Mouse (Mus musculus): ENCODE data around the gene Gcfc2.
A peak's percentile ranks its signal among the peaks of the same experiment; 100 is the strongest.

The Gcfc2 gene

GRCm38 (mm10) chr6:81923523-81924142 is at the start of gene Gcfc2:
Gcfc2 (plus strand) TSS chr6:81923669.
- peak; percentile 99 for DNase-seq (ENCODE audit: low spot score)

DNA sequence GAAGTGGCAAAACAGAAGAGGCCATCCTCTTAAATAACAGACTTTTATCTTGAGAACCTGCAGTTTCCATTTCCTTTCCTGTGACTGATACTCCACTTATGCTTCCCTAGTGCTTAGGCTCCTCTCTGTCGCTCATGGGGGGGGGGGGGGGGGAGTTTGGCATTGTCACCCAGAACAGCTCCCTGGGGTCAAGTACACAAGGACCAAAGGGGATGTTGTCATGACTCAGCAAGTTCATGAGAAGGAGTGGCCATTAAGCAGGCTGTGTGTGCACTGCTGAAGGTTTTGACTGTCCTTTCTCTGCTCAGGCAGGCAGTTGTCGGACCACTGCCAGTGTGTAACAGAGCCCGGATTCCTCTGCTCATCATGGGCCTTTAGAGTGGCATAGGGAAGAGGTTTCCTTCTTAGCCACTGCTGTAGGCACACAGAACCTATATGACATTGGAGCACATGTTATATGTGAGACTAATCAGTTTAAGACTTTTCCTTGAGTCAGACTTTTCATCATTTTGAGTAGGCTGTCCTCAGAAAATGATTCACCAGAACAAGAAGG is 27.7 kb upstream of the Gcfc2 start:
- no peak for DNase-seq (ENCODE audit: low spot score)

DNA sequence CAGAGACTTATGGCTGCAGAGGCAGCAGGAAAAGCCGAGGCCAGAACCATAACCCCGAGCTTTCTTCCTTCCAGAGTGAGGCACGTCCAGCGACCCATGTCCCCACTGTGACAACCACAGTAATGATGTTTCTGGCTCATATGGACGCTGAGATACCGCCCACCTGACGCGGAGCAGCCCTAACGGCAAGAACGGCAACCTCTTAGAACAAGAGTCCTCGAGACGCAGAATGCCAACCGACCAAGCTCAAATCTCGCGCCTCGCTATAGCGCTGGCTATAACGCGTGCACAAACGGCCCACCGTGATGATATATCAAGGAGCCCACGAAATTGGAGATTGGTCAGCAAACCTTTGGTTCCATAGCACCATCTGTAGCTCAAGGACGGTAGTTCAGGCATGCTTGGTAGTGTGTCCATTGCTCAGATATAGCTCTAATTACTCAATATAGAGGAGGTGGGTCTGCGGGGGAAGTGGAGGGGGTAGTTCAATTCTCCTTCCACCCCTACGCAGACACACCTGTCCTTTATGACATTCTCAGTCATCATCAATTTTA is 13.1 kb upstream of the Gcfc2 start:
- DNase-seq (ENCODE audit: low spot score), result no peak

- DNase-seq (ENCODE audit: low spot score), result no peak
These were observed 12.2 kb upstream of the Gcfc2 start for GRCm38 (mm10) chr6:81911244-81911643.

GRCm38 (mm10) chr6:81911713-81912112 is 11.8 kb upstream of the Gcfc2 start:
- no peak for DNase-seq (ENCODE audit: low spot score)

DNA sequence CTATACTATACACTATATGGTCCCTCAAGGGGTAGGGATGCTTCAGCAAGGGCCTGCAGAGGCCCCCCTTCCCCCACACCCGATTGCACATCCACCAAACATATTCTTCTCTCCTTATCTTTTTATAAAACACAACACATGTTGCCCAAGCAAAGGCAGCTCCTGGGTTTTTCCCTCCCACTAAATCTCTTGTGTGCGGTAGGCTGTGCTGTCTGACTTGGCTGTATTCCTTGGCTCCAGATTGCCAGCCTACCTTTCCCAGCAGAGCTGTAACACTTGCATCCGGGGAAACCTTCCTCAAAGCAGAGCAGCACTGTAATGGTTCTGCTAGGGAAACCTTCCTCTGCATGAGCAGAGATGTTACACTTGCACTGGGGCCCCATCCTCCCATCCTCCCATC is 11.3 kb upstream of the Gcfc2 start:
- DNase-seq (ENCODE audit: low spot score), result no peak

DNA sequence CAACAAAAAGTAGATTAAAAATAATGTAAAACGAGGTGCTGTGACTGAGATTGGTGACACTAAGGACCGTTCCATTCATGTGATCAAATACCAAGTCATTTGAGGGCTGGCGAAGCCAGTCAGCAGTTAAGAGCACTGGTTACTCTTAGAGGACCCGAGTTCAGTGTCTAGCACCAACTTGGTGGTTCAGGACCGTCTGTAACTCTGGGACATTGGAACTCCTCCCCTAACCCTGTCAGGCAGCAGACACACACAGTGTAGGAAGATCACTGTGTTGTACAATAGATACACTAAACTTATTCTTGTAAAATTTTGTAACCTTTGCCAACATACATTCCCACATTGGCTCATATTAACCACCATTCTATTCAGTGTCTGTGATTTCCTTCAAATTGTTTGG is 835 bp downstream of the Gcfc2 start:
- no peak for DNase-seq (ENCODE audit: low spot score)

GRCm38 (mm10) chr6:81929402-81929801 is 5.9 kb downstream of the Gcfc2 start:
- DNase-seq (ENCODE audit: low spot score), result no peak

GRCm38 (mm10) chr6:81933281-81933680 is 9.8 kb downstream of the Gcfc2 start:
- no peak for DNase-seq (ENCODE audit: low spot score)

DNA sequence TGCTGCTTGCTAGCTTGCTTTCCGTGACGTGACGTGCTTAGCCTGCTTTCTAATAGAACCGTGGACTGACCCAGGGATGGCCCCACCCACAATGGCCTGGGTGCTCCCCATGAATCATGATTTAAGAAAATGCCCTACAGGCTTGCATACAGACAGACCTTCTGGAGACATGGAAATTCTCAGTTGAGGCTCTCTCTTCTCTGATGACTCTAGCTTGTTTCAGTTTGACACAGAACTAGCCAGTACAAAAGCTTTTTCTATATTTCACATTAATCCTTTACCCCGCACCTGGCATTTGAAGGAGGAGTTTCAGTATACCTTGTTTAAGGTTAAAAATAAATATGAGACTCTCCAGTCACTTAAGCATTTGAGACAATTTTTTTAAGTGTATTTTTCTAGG is 18.2 kb downstream of the Gcfc2 start:
- no peak for DNase-seq (ENCODE audit: low spot score)

DNA sequence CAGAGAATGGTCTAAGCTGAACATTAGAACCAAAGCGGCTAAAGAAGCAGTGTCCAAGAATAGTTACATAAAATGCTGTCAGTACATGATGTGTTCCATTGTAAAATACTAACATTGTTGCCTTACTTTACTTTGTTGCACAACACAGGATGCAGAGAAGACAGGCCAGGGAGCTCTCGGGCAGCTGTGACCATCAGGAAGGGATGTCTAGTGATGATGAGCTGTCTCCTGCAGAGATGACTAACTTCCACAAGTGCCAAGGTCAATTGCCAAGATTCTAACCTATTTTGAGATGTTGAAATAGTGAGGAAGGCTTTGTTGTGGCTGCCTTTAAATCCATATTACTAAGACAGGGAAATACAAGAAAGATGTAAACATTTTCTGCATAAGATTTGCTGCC is 19.8 kb downstream of the Gcfc2 start:
- DNase-seq (ENCODE audit: low spot score), result no peak

DNA sequence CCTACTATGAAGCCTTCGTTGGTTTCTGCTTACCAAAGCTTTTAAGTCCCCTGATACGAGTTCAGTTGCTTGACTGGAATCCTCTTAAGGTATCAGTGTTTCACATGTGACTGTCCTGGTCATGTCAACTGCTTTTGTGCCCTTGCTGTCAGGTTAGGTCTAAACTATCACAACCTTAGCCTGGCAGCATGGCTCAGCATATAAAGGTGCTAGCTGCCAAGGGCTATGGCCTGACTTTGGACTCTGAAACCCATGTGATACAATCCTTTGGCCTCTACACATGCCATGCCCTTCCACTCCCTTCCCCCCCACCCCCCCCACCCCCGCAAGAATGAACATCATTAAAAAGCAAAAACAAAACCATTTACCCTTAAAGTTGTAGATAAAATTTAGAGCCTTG is 21.0 kb downstream of the Gcfc2 start:
- DNase-seq (ENCODE audit: low spot score), result no peak

GRCm38 (mm10) chr6:81946906-81947305 is 23.4 kb downstream of the Gcfc2 start:
- no peak for DNase-seq (ENCODE audit: low spot score)

GRCm38 (mm10) chr6:81955133-81955532 is 31.7 kb downstream of the Gcfc2 start:
- DNase-seq (ENCODE audit: low spot score), result no peak

- no peak for DNase-seq (ENCODE audit: low spot score)
These were observed 32.9 kb downstream of the Gcfc2 start for GRCm38 (mm10) chr6:81956399-81956798.

DNA sequence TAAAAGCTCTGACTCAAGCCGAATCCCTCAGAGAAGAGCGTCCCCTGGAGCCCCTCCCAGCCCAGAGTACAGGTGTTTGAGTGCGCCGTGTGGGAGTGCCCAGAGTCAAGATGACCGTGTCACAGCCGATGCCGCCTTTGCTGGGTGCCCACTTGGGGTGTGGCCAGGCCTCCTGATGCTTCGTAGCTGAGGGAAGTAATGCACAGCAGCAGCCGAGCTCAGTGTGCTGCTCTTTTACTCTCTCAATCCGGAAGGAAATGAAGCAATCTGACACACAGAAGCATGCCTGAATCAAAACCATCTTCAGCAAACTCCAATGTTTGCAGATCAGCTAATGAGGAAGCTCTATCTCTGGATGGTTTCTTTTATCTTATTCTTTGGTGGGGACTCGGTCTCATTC is 34.5 kb downstream of the Gcfc2 start:
- no peak for DNase-seq (ENCODE audit: low spot score)

DNA sequence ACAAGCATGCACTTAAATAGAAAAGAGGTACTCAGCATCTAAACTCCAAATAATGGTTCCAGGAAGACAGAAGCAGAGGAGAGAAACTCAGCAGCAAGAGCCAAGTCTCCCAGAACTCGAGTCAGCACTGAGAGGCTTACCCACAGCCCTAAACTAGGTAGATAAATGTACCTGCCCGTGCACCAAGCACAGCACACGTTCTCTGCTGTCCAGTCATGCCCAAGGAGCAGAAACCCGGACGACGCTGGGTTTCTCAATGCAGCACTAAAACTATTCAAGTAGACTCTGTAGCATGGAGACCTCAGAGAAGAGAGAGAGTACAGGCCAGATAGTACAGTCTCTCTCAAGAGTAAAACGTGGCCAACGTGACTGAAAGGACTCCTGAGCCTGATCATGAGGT is 36.4 kb downstream of the Gcfc2 start:
- DNase-seq (ENCODE audit: low spot score), result no peak

DNA sequence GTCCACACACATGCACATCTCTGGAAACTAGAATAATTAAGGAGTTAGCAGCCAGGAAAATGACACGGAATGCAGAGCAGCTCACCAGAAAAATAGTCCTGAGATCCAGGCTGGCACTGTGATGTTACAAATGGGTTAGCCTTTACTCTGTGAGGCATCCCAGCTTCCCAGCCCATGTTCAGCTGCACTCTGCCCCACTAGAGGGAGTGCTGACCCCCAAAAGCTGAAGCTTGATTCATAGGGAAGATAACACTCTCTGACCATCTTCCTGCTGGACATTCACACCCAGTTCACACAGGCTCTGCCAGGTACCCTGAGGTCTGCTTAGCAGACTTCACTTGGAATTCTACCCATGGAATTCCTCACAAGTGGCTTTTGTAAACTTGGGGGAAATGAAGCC is 36.8 kb downstream of the Gcfc2 start:
- DNase-seq (ENCODE audit: low spot score), result no peak

DNA sequence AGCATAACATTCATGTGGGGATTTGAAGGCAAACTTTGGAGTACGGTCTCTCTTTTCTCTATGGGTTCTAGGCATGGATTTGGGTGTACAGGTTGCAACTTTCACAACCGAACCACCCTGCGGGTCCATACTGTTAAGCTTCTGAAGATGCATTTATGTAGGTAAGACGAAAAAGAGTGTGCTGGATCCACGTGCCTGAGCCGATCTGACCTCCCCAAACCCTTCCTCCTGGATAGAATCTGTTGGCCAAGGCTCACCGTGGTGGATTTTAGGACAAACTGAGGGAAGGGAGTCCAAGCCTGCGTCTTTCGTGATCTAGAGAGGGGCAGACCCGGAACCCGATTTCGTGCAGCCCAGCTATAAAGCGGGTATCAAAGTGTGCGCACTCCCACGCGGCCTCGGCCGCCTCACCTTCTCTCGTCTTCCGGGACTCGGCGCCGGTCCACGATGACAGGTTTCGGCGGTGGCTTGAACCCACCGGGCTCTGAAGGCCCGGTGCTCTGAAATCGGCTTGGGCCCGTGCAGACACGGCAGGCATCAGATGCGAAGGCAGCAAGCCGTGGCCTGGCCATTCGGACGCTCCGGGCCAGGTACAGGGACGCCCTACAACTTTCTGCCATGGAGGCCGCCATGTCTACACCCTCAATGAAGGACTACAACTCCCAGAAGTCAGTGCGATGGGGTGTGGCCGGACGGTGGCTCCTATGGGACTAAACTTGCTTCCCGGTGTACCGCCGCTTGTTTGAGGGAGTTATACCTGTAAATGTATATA is 42.0 kb downstream of the Gcfc2 start, which contains the start of gene Mrpl19:
TSS of gene Mrpl19 (minus strand) at position 663 of the 772 bp plus-strand sequence.
- peak; percentile 87 for DNase-seq (ENCODE audit: low spot score)

GRCm38 (mm10) chr6:81966068-81966544 is 42.6 kb downstream of the Gcfc2 start:
- DNase-seq (ENCODE audit: low spot score), result no peak

GRCm38 (mm10) chr6:81971196-81971595 is 47.7 kb downstream of the Gcfc2 start:
- no peak for DNase-seq (ENCODE audit: low spot score)

GRCm38 (mm10) chr6:81972595-81972994 is 49.1 kb downstream of the Gcfc2 start:
- DNase-seq (ENCODE audit: low spot score), result no peak
